Mouse (Mus musculus) forebrain, embryonic 10.5 days (tissue): ENCODE data around the gene Nipal3. TPM values are rescaled to one million over a fixed set of nuclear protein-coding genes. Genes with fewer than 3 reads are reported as not detected.
A peak's percentile ranks its signal among the peaks of the same experiment; 100 is the strongest.

Source experiments
- DNase-seq: peaks from one replicate; pipeline ENCODE4 v3.0.0-alpha.2; 2017; ENCODE audit warnings: low spot score; ENCODE audit errors: extremely low spot score
- H3K27ac ChIP-seq: fragments of 300-500 bp; sonication (generic); 2 replicates; pipeline ENCODE4 v1.5.1; 2016; ENCODE audit warnings: mild to moderate bottlenecking
- H3K27me3 ChIP-seq: fragments of 300-500 bp; sonication (generic); 2 replicates; pipeline ENCODE4 v1.6.1; 2016; ENCODE audit warnings: mild to moderate bottlenecking; ENCODE audit not compliant: poor library complexity, severe bottlenecking
- H3K36me3 ChIP-seq: fragments of 300-500 bp; sonication (generic); replicated peaks from 2 replicates; pipeline ENCODE4 v1.6.1; 2016; ENCODE audit warnings: mild to moderate bottlenecking, moderate library complexity
- H3K4me1 ChIP-seq: fragments of 300-500 bp; sonication (generic); 2 replicates; pipeline ENCODE4 v1.6.1; 2016
- H3K4me3 ChIP-seq: fragments of 300-500 bp; sonication (generic); 2 replicates; pipeline ENCODE4 v1.5.1; 2016; ENCODE audit warnings: mild to moderate bottlenecking, moderate library complexity
- H3K9me3 ChIP-seq: fragments of 300-500 bp; sonication (generic); 2 replicates; pipeline ENCODE4 v1.6.1; 2016; ENCODE audit warnings: mild to moderate bottlenecking, moderate library complexity
- WGBS: fragments of 180-500 bp; shearing (Covaris S2); methylation state at CpG from one replicate; pipeline ENCODE4 v1.1.7; 2016; 5-methylcytosine and 5-hydroxymethylcytosine counted together
- polyA plus RNA-seq: library from polyadenylated mRNA; unstranded; fragments of >200 nt; fragmentation: Nextera tagmentation; extraction: Ambion mirVana; gene quantifications from 2 replicates; pipeline ENCODE4 v1.2.1, GENCODE M21; 2016

Nipal3 gene
- polyA plus RNA-seq, result 0.95 and 2.9 TPM in 2 replicates

- H3K27ac ChIP-seq, result peak within 1 kb of the TSS; percentile 72
- WGBS, result under 1% methylated on average over 53 of the region's 53 CpGs
These were observed at the start of gene Nipal3, which contains the start of gene Stpg1 for GRCm38 (mm10) chr4:135494521-135495396. Gene Nipal3 (minus strand): TSS chr4:135495038. Gene Stpg1 (plus strand): TSS chr4:135494790.

GRCm38 (mm10) chr4:135544284-135544683, 49.4 kb upstream of the Nipal3 start:
- Histone ChIP-seq H3K9me3 (no peaks in the 10 kb centered on the region), H3K27me3 (peaks cover 73% of the 10 kb centered on the region), H3K36me3 (no peaks in the 10 kb centered on the region), H3K27ac (no peak overlapping the region), H3K4me1 (peaks cover 50% of the 10 kb centered on the region), H3K4me3 (no peak overlapping the region)
- no peak for DNase-seq
- WGBS, result 93% methylated on average over 2 of the region's 2 CpGs

More at GRCm38 (mm10) chr4:135494521-135495396, at the start of gene Nipal3, which contains the start of gene Stpg1:
- DNase-seq, result peak; percentile 91
- H3K36me3 ChIP-seq, result no peaks in the 10 kb centered on the region
- peaks cover 5% of the 10 kb centered on the region; the same call in 1 of the 2 replicates for H3K27me3 ChIP-seq
- peak within 1 kb of the TSS; percentile 79 for H3K4me3 ChIP-seq
- peaks cover 29% of the 10 kb centered on the region for H3K4me1 ChIP-seq
- H3K9me3 ChIP-seq, result no peaks in the 10 kb centered on the region

- DNase-seq, result no peak
- no peak overlapping the region for H3K27ac ChIP-seq
- WGBS, result 87% methylated on average over 9 of the region's 9 CpGs
- no peak overlapping the region for H3K4me3 ChIP-seq
- H3K27me3 ChIP-seq, result peaks cover 31% of the 10 kb centered on the region
- peaks cover 12% of the 10 kb centered on the region for H3K4me1 ChIP-seq
- H3K9me3 ChIP-seq, result no peaks in the 10 kb centered on the region
- no peaks in the 10 kb centered on the region for H3K36me3 ChIP-seq
These were observed 45.2 kb upstream of the Nipal3 start for GRCm38 (mm10) chr4:135540057-135540456.

- no peaks in the 10 kb centered on the region for H3K9me3 ChIP-seq
- H3K4me1 ChIP-seq, result 0 out of 2 replicates have a peak, but pooled peaks cover 4% of the 10 kb centered on the region
- no peak for DNase-seq
- H3K36me3 ChIP-seq, result no peaks in the 10 kb centered on the region
- no peak overlapping the region for H3K4me3 ChIP-seq
- peaks cover 21% of the 10 kb centered on the region for H3K27me3 ChIP-seq
- 87% methylated on average over 12 of the region's 12 CpGs for WGBS
- no peak overlapping the region for H3K27ac ChIP-seq
These were observed 44.2 kb upstream of the Nipal3 start for GRCm38 (mm10) chr4:135539056-135539455.

- Histone ChIP-seq H3K27ac (no peak overlapping the region), H3K9me3 (peaks cover 10% of the 10 kb centered on the region), H3K4me3 (no peak overlapping the region), H3K36me3 (no peaks in the 10 kb centered on the region), H3K4me1 (peaks cover 9% of the 10 kb centered on the region), H3K27me3 (no peaks in the 10 kb centered on the region)
- DNase-seq, result no peak
- WGBS, result 96% methylated on average over 3 of the region's 3 CpGs
These were observed 40.2 kb upstream of the Nipal3 start for GRCm38 (mm10) chr4:135535021-135535420.

GRCm38 (mm10) chr4:135533001-135533400, 38.2 kb upstream of the Nipal3 start:
- peaks cover 10% of the 10 kb centered on the region for H3K4me1 ChIP-seq
- DNase-seq, result no peak
- no peak overlapping the region for H3K27ac ChIP-seq
- H3K36me3 ChIP-seq, result no peaks in the 10 kb centered on the region
- 78% methylated on average over 6 of the region's 6 CpGs for WGBS
- H3K9me3 ChIP-seq, result peaks cover 11% of the 10 kb centered on the region
- H3K27me3 ChIP-seq, result peaks cover under 1% of the 10 kb centered on the region; the same call in 1 of the 2 replicates
- no peak overlapping the region for H3K4me3 ChIP-seq

- 55% methylated on average over 9 of the region's 9 CpGs for WGBS
- no peak overlapping the region for H3K27ac ChIP-seq
These were observed 37.2 kb upstream of the Nipal3 start for GRCm38 (mm10) chr4:135531771-135532613.

GRCm38 (mm10) chr4:135531236-135531635, 36.4 kb upstream of the Nipal3 start:
- WGBS, result 95% methylated on average over 9 of the region's 9 CpGs
- no peak for DNase-seq
- Histone ChIP-seq H3K27me3 (peaks cover 16% of the 10 kb centered on the region), H3K36me3 (no peaks in the 10 kb centered on the region), H3K4me3 (no peak overlapping the region), H3K27ac (no peak overlapping the region), H3K4me1 (peaks cover 23% of the 10 kb centered on the region), H3K9me3 (peaks cover 11% of the 10 kb centered on the region)

More at GRCm38 (mm10) chr4:135531771-135532613, 37.2 kb upstream of the Nipal3 start:
- Histone ChIP-seq H3K9me3 (peaks cover 11% of the 10 kb centered on the region), H3K27me3 (peaks cover 11% of the 10 kb centered on the region), H3K36me3 (no peaks in the 10 kb centered on the region), H3K4me1 (peaks cover 17% of the 10 kb centered on the region), H3K4me3 (no peak overlapping the region)
- DNase-seq, result no peak

GRCm38 (mm10) chr4:135530270-135530669, 35.4 kb upstream of the Nipal3 start:
- no peak for DNase-seq
- no peaks in the 10 kb centered on the region for H3K36me3 ChIP-seq
- peaks cover 26% of the 10 kb centered on the region for H3K27me3 ChIP-seq
- WGBS, result 55% methylated on average over 2 of the region's 2 CpGs
- no peak overlapping the region for H3K4me3 ChIP-seq
- peaks cover 31% of the 10 kb centered on the region for H3K4me1 ChIP-seq
- H3K27ac ChIP-seq, result no peak overlapping the region
- peaks cover 11% of the 10 kb centered on the region for H3K9me3 ChIP-seq

GRCm38 (mm10) chr4:135526039-135526710, 31.3 kb upstream of the Nipal3 start:
- peaks cover 47% of the 10 kb centered on the region for H3K4me1 ChIP-seq
- peak overlapping the region; percentile 21; the same call in 1 of the 2 replicates for H3K4me3 ChIP-seq
- H3K27me3 ChIP-seq, result peaks cover 59% of the 10 kb centered on the region
- H3K9me3 ChIP-seq, result peaks cover 11% of the 10 kb centered on the region
- H3K36me3 ChIP-seq, result no peaks in the 10 kb centered on the region
- peak overlapping the region; percentile 80 for H3K27ac ChIP-seq
- 6% methylated on average over 14 of the region's 14 CpGs for WGBS
- peak; percentile 48 for DNase-seq

GRCm38 (mm10) chr4:135525057-135525456, 30.2 kb upstream of the Nipal3 start:
- H3K4me3 ChIP-seq, result no peak overlapping the region
- no peak for DNase-seq
- 63% methylated on average over 12 of the region's 12 CpGs for WGBS
- peaks cover 1% of the 10 kb centered on the region; the same call in 1 of the 2 replicates for H3K9me3 ChIP-seq
- H3K36me3 ChIP-seq, result no peaks in the 10 kb centered on the region
- peaks cover 47% of the 10 kb centered on the region for H3K4me1 ChIP-seq
- H3K27ac ChIP-seq, result peak overlapping the region; percentile 80
- peaks cover 70% of the 10 kb centered on the region for H3K27me3 ChIP-seq

- H3K4me1 ChIP-seq, result peaks cover 47% of the 10 kb centered on the region
- no peak overlapping the region for H3K4me3 ChIP-seq
- peaks cover 71% of the 10 kb centered on the region for H3K27me3 ChIP-seq
- no peaks in the 10 kb centered on the region for H3K36me3 ChIP-seq
- peak overlapping the region; percentile 80 for H3K27ac ChIP-seq
- WGBS, result 1% methylated on average over 6 of the region's 7 CpGs
- H3K9me3 ChIP-seq, result no peaks in the 10 kb centered on the region
- peak; percentile 58 for DNase-seq
These were observed 29.1 kb upstream of the Nipal3 start for GRCm38 (mm10) chr4:135523939-135524338.
